Mouse (Mus musculus) natural killer cell, adult 2 months (primary cell): ENCODE results near the gene Lpcat3.
A peak's percentile ranks its signal among the peaks of the same experiment; 100 is the strongest.

Experiments used
- DNase-seq, 2 experiments: peaks; one replicate each; pipeline ENCODE4 v3.0.0; 2022; ENCODE audit warnings: low spot score in 2 of 2

Gene Lpcat3

DNA sequence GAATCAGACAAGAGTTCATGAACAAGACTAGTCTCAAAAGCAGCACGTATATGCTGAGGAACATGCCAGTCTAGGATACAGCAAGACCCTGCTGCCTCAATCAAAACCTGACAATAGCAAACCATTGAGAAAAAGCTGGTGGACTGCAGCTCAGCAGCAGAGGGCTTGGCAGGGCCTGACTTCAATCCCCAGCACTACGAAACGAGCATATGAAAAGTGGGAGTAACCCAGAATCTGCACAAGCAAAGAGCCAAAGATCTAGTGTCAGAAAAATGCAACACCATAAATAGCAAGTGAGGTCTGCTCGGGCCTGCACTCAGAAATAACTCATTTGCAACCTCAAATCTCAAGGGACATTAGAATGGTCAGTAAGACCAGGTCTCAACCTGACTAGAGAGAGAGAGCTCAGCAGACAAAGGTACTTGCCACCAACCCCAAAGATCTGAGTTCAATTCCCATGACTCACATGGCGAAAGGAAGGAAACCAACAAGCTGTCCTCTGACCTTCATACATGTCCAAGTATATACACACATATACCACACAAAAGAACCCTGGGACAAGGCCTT, 43.3 kb downstream of the Lpcat3 start:
- no peak for DNase-seq

DNA sequence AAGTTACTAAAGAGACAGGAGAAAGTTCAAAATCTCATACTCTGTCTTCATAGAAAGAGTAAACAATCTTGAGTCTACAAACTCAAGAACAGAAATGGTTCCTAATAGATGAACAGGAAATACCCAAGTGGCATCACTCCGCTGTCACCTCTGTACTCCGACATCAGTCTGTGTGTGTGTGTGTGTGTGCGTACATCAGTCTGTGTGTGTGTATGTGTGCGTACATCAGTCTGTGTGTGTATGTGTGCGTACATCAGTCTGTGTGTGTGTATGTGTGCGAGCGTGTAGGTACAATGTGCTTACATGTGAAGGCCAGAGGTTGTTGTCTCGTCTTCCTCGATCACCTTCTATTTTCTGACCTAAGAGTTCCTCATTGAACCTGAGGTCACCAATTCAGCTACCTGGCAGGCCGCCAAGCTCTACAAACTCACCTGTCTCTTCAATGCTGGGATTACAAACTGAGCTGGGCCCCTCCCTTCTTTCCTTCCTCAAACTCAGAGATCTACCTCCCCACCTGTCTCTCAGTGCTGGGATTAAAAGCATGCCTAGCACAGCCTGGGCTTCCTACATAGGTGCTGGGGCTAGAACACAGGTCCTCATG, 45.6 kb downstream of the Lpcat3 start:
- no peak for DNase-seq

DNA sequence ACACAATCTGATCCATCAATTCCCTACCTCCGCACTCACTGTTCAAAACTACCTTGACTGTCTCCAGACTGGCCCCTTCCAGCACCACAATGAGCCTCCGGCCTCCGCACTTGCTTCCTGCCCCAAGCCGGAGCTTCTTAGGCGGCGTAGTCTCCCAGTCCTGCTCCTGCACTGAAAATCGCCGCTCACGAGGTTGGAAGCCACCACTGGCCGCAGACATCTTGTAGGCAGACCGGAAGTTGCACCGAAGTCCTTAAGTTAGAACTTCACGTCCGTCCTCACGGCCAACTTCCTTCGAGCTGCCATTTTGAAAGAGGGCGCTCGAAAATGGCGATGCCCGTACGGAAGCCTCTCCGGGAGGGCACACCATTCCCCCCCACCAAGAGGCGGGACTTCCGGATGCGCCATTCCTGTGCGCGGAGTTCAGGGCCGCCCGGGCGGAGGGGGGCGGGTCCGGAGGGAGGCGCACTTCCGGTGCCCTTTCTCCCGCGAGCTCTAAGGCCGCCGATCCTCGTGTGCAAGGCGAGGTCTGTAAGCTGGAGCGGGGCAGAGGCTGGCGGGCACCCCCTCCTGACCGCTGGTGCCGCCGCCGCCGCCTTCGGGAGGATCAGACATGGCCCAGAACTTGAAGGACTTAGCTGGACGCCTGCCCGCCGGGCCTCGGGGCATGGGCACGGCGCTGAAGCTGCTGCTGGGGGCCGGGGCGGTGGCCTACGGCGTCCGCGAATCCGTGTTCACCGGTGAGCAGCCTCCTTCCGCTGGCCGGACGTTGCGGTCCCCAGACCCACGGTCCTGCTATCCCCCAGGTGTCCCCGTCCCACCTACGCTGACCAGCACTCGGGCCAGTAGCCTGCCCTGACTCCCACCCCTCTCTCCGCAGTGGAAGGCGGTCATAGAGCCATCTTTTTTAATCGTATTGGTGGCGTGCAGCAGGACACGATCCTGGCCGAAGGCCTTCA, 49.3 kb downstream of the Lpcat3 start, which contains the start of the genes Emg1 and Phb2:
Emg1 (minus strand) TSS at position 355 of the 959 bp plus-strand sequence.
Phb2 (plus strand) TSS at position 513 of the 959 bp plus-strand sequence.
- peak; percentile 97 to 98 for DNase-seq

DNA sequence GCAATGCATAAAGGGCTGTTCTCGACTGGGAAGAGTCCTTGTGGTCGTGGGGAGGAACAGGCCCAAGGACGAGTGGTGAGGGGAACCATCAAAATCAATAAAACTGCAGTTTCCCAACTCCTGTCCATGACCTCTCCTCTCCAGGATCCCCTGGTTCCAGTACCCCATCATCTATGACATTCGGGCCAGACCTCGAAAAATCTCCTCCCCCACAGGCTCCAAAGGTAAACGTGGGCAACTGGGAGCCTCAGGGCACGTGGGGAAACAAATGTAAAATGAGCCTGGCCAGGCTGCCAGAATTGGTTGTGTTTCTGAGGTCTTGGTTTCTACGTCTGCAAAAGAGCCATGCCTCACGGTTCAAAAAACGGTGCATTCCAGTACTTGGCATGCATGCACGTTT, 50.1 kb downstream of the Lpcat3 start:
- no peak for DNase-seq

DNA sequence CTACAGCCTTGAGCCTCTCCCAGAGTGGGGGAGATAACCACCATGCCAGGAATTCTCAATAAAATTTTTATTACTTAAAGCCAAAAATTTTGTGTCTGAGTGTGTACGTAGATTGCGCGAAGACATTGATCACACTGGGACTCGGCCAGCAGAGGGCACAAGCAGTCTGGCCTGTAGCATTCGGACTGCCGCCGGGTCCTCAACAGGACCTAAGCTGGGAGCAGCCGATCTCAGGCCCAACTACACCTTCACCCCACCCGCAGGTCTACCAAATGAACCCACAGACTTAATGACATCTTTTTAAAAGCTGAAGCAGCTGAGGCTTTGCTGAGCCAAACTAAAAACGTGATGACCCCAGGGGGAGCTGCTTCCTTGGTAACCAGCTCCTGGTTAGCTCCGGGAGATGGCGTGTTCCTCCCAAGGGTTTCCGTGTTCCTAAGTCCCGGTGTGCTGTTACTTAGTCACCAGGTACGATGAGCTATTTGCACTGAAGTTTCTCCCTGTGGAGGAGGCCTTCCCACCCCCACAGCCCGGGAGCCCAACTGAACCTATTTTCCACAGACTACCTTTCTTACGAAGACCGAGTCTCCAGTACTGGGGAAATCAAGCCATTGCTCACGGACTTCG, 54.1 kb downstream of the Lpcat3 start:
- DNase-seq, result peak; percentile 53 to 66

DNA sequence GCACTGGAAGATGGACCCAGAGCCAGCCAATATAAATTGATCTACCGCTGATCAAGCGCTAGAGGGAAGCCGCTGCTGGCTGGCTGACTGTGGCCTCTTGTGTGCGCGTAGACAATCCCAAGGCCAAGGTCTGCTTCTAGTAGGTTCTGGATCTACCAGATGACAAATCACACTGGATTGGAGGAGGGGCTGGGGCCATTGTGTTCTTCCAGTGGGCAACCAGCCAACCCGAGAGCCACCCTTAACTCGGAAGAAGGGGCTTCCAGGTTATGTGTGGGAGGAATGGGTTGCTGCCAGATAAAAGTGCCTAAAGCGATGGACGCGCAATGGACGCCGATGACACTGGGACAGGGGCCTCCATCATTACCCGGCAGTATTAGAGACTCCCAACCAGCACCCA, 55.1 kb downstream of the Lpcat3 start:
- DNase-seq, result no peak

DNA sequence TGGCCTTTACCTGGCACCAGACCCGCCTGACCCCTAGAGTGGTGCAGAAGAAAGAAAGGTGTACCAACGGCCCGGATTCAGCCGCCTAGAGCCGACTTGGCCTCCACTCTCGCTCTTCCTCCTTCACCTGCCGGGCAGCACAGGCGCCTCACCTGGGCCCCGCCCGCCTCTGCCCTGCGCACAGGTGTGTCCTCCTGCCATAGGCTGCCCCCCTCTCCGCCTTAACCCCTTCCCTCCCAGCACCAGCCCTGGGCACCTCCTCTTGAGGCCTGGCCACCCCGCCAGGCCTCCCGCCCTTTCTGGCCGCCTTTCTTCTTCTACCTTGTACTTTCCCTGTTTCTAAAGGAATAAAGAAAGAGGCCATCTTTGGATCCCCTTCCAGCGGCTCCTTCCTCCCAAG, 55.9 kb downstream of the Lpcat3 start:
- no peak for DNase-seq

DNA sequence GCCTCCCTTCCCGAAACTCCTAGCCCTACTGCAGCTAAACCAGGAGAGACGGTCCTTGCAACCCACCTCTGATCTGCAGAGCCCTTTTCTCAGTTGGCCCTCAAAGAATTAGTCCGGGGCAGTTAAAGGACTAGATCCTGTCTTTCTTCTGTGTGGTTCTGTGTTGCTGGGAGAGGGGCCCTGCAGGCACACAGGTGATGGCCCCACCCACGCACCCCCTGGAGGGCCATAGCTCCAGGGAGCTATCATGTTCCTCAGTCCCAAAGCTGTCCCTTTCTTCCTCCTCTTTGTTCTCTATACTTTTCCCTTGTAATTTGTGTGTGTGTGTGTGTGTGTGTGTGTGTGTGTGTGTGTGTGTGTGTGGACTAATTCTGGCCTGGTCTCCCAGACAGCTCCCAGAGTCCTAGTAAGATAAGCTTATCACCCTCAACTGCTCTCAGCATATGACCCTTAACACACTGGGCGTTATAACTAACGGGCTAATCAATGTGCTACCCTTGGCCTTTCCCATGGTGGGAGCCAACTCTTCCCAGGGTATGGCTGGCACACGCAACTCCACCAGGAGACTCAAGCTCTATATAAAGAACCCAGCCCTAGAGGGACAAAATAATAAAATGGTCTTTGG, 56.6 kb downstream of the Lpcat3 start:
- no peak for DNase-seq

DNA sequence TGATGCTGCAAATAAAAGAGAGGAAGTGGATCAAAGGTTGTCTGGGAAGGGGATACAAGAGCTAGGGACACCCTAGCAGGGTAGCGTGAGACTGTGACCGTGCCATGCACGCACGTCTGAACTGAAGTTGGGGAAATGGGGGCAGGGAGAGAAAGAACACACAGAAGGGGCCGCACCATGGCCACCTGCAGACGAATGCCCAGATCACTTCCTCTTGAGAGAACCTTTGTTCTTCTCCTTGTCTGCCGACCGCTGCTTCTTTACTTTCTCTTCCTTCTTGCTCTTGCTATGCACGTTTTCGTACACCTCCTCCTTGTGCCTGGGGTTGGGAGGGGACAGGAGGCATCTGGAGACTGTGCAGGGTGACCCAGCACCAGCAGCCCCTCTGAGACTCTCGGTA, 58.1 kb downstream of the Lpcat3 start:
- peak in 1 of 2 experiments; percentile 58 for DNase-seq

DNA sequence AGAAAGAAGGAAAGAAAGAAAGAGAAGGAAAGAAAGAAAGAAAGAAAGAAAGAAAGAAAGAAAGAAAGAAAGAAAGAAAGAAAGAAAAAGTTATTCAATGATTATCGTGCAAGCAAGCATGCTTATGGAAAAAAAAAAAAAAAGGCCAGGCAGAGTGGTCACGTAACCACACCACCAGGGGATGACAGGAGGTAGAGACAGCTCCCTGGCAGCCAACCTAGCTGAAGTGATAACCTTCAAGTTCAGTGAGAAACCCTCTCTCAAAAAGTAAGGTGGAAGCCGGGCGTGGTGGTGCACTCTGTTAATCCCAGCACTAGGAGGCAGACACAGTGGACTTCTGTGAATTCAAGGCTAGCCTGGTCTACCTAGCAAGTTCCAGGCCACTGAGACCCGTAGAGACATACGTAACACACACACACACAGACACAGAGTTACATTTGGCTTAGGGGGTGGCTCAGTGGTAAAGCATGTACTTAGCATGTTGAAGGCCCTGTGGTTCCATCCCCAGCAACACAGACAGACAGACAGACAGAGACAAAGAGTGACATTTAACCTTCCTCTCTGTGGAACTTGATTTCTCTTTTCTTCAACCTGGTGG, 60.1 kb downstream of the Lpcat3 start:
- DNase-seq, result no peak

DNA sequence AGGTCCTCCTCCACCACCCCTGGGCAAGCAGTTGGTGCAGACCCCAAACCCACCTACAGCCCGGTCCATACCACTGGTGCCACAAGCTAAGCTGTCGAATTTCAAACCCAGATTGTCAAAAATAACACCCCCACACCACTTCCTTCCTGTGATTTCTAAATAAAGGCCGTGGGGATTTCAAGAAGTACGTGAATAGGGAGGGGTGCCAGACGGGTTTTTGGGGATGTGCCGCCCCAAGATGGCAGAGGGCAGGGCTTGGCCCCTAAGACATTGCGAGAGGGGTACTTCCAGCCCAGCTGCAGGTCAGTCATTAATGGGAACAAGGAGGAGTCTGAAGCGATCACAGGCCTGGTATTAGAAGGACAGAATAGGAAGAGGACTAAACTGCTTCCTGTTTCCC, 60.7 kb downstream of the Lpcat3 start:
- peak; percentile 81 to 89 for DNase-seq

DNA sequence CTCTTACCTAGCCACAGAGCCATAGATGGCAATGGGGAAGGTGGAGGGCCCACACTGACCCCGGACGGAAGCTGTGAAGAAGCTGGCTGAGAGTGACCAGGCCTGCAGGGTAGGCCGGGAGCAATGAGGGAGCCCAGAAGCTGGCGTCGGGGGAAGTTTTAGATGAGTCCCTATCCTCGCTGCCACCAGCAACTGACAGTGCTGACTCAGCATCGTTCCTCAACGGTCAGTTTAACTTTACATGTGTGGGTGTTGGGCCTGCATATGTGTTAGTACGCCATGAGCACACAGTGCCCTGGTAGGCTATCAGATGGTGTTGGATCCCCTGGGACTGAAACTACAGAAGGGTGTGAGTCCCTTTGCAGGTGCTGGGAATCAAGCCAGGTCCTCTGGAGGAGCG, 61.6 kb downstream of the Lpcat3 start:
- no peak for DNase-seq

DNA sequence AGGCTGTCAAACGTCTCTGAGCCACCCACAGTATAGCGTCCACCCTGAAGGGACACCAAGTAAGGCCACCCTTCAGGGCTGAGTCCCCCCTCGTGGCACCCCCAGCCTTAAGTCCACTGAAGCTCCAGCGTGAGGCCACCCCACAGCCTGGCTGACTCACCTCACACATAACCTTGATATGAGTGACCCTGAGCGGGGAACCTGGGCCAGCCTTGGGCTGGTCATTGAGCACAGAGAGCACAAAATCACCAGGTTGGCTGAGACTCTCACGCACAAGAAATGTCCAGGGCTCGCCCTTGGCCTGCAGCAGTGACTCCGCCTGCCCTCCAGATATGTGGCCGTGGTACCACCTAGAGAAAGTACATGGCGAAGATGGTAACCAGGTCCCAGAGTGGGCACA, 65.8 kb downstream of the Lpcat3 start:
- no peak for DNase-seq

DNA sequence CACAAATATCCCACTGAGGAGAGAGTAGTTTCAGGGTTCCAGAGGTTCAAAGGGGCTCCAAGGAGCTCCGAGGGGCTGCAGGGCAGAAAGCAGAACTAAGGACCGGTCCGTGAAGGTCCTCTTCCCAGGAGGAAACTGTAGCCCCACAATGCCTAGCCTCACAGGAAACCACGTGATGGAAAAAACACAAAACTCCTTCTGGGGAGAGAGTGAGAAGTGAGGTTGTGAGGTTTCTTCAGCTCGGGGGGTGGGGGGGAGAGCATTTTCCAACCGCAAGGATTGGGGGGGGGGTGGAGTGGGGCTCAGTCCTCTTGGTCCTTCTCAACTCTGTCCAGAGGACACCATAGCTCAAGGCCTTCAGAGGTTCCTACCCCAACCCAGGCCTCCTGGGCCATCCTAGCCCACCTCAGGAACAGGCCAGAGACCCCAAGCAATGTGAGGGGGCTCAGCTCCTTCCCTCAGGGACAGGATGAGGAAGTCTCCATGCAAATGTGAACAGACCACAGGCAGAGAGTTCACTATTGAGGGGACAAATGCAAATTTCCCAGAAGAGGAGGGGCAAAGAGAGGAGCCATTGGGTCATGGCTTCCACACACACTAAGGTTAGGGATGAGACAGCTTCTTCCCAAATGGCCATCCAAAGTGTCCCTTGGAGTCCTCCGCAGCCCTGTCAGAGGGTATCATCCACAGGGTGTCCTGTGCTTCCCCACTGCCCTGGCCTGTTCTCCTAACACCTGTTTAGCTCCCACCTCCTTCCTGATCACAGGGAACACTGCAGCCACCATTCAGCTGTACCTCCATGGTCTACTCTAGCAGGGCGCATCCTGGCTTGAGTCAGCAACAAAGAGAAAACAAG, 67.3 kb downstream of the Lpcat3 start:
- DNase-seq, result peak; percentile 54 to 55

DNA sequence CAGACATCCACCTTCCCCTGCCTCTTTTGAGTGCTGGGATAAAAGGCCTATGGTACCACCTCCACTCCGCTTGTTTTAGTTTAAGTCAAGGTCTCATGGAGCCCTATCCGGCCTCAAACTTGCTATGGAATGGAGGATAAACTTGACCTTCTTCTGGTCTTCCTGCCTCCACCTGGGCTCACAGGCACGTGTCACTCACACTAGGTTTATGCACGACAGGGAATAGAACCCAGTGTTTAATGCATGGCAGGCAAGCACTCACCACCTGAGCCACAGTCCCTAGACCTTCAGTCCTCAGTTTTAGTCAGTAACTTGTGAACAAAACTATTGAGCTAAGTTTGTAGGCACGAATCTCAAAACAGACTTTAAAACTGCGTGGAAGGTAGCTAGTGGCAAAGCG, 68.2 kb downstream of the Lpcat3 start:
- DNase-seq, result no peak

DNA sequence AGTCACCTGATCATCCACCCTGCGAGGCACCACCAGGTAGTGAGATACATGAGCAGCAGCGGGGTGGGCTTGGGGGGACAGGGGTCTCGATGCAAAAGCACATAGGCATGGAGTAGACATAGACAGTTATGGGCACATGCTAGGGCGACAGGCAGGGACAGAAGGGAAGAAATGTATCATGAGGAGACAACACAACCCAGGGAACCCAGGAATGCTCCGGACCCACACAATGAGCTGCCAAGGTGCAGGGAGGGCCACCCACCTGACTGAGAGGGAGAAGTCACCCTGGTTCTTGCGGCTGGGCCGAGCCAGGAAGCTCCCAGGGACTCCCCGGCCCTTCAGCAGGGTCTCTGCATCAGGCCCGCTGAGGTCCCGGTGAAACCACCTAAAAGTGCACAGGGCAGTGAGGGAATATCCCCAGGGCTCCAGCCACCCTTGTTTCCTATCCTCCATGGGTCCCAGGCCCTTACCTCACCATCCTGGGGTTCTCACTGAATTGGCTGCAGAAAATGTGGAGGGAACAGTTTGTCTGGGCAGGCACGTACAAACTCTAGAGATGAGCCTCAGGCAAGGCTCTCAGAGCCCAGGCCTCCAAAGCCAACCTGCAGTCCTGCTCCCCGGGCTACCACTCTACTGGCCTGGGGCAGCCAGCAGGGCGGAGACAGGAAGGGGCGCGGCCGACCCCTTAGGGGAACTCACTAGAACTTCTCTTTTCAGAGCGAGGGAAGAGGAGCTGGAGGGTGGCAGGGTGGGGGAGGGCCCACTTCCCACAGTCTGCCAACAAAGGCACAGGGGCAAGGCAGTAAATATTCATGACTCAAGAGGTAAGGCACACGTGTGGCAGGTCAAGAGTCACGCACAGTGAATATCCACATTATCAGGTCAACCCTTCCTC, 69.9 kb downstream of the Lpcat3 start:
- peak; percentile 67 to 81 for DNase-seq

DNA sequence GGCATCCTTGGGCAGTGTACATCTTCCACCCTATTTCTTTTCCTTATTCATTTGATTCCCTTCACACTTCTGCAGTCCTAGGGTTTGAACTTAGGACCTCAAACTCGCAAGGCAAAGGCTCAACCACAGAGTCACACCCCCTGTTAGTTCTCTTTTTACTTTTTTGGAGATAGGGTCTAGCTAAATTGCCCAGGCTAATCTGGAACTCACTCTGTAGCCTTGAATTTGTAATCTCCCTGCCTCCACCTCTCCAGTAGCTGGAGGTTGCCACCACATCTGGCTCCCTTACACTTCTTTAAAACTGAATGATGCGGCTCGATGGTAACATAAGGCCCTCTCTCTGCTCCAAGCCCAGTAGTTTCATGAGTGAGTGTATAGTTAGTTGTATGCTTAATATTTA, 71.6 kb downstream of the Lpcat3 start:
- DNase-seq, result no peak

DNA sequence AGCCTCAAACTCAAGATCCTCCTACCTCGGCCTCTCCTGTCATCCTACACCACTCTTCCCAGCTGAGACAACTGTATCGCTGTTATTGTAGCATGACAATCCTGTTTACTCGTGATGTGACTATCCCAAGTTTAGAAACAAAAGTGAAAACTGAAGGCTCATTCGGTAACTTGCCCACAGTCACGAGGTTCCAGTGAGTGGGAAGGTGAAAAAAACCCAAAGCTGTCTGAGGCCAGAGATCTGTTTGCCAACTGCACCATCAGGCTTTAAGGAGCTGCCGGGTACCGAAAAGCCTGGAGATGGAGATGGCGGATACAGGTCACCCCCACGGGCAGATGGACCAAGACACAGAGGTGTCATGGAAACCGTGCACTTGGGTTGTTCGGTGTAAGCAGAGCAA, 74.2 kb downstream of the Lpcat3 start:
- DNase-seq, result no peak

DNA sequence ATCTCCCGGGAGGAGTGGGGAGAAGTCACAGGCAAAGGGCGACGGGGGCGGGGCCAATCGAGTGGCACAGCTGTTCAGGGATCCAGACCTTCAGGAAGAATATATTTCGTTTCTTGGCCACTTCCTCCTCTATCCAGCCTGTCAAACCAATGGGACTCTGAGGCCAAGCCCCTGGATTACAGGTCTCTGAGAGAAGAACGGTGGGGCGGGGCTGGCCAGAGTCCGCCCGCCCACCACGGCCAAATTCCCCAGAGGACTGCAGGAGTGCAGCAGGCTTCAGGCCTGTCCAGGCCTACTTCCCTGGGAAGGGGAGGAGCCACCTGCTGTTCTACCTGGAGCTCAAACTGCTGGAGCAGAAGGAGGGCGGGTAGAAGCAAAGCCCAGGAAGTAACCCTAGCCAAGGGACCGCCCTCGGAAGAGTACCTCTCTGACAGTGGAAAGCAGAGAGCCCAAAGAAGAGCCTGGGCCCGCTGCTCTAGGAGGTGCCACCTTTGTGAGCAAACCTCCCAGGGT, 75.7 kb downstream of the Lpcat3 start, which contains the start of gene Ptpn6:
Ptpn6 (minus strand) TSS at position 204 of the 513 bp plus-strand sequence.
- no peak for DNase-seq
